9 mouse cellular contexts compared by ENCODE assay signal in the genomic region with DNA sequence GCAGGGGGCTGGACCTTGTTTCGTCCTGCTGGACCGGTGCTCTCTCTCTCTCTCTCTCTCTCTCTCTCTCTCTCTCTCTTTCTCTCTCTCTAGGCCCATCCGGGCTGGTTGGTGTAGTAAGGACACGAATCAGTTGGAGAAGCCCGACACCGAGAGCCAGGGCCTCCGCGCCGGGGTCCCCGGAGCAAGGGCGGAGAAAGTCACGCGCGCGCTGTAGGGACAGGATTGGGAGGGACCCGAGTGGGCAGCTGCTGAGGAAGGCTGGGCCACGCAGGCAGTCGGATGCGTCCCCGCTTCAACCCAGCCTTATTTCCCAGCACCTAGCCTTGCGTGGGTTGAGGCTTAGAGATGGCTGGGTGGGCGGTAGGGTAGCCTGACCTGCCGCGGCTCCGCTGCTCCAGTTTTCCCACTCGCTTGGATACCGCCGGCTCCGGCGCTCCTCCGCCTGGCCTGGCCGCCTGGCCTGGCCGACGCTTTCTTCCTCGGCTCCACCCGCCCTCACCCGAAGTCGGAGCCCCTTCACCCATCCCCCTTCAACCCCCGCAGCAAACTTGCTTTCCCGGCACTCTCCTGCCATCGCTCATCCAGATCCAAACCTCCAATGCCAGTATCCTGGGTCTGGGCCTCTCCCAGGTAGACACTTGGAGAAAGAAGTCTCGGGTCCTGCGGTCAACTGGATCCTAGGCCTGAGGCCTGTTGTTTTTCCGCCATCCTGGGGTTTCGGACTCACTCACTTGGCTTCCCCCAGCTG. TPM values are rescaled to one million over a fixed set of nuclear protein-coding genes. Genes with fewer than 3 reads are reported as not detected.
A peak's percentile ranks its signal among the peaks of the same experiment; 100 is the strongest.
DNase-seq lines count a peak whose midpoint lies in the region; ATAC-seq and TF ChIP-seq lines count a peak whose summit lies in the region.
"Had no signal": no experiment of that assay in that cellular context is flagged by ENCODE, and none has a peak within 500 bp of the region (broad histone marks: within the 10 kb centered on the region; RNA-seq: fewer than 3 reads in every experiment).

No protein-coding gene starts in this region.

- peak overlapping the region; percentile 37 to 48 for H3K4me3 ChIP-seq in heart, embryonic 14.5 days (ENCODE audit: control insufficient read depth in 1 of 2, insufficient read depth in 1 of 2, low read depth in 1 of 2, low read length in 2 of 2)
- H3K4me3 ChIP-seq in MEL (ENCODE audit: control insufficient read depth in 1 of 2, insufficient read depth in 1 of 2, low read depth in 2 of 2, low read length in 2 of 2) = peak overlapping the region; percentile 64 to 71; a peak in 3 of 4 replicates
- peak overlapping the region; percentile 35 for H3K4me3 ChIP-seq in hindbrain, embryonic 13.5 days
- 0 out of 2 replicates have a peak overlapping the region, but pooled peaks have one; percentile 30 for H3K4me3 ChIP-seq in midbrain, embryonic 16.5 days (ENCODE audit: low read depth, low read length)

- H3K79me2 ChIP-seq in MEL (ENCODE audit: control insufficient read depth, insufficient read depth, low read length, poor library complexity) = no peaks in the 10 kb centered on the region; the same call in 1 of the 2 replicates

- TF ChIP-seq POLR2A in MEL (IDR thresholded peaks at IDR 0.05; ENCODE audit: control insufficient read depth in 1 of 2, insufficient read depth in 1 of 2, low read depth in 1 of 2, low read length in 2 of 2, poor library complexity in 1 of 2) = no peak

- H3K36me3 ChIP-seq in heart, embryonic 14.5 days (ENCODE audit: control insufficient read depth, insufficient read depth, low read length) = no peaks in the 10 kb centered on the region
- H3K36me3 ChIP-seq in MEL (ENCODE audit: control insufficient read depth in 1 of 2, insufficient read depth in 2 of 2, low read length in 2 of 2) = no peaks in the 10 kb centered on the region
- H3K36me3 ChIP-seq in hindbrain, embryonic 13.5 days = no peaks in the 10 kb centered on the region
- H3K36me3 ChIP-seq in midbrain, embryonic 16.5 days (ENCODE audit: control insufficient read depth, insufficient read depth, low read length) = no peaks in the 10 kb centered on the region

- H3K9ac ChIP-seq in heart, embryonic 14.5 days (ENCODE audit: low read length) = no peak overlapping the region
- H3K9ac ChIP-seq in MEL (ENCODE audit: control insufficient read depth, low read depth, low read length, poor library complexity, severe bottlenecking) = peak overlapping the region; percentile 65
- H3K9ac ChIP-seq in hindbrain, embryonic 13.5 days = no peak overlapping the region
- H3K9ac ChIP-seq in midbrain, embryonic 16.5 days (ENCODE audit: low read depth, low read length) = no peak overlapping the region; the same call in 1 of the 2 replicates

- TF ChIP-seq CTCF in MEL (IDR thresholded peaks at IDR 0.05 in 2 of 3, conservative IDR thresholded peaks at IDR 0.05 in 1 of 3; ENCODE audit: control insufficient read depth in 1 of 3, insufficient read depth in 1 of 3, low read depth in 2 of 3, low read length in 3 of 3, poor library complexity in 1 of 3, severe bottlenecking in 1 of 3) = no peak

- no peak for TF ChIP-seq EP300 in MEL (IDR thresholded peaks at IDR 0.05; ENCODE audit: low read depth in 1 of 2, low read length in 2 of 2)

- intact Hi-C loops in heart, postnatal 10 days (cut with DNase I) = no loop called here

- peak overlapping the region; percentile 81 for H3K4me2 ChIP-seq in heart, embryonic 14.5 days (ENCODE audit: low read length)
- peak overlapping the region; percentile 52 for H3K4me2 ChIP-seq in hindbrain, embryonic 13.5 days
- peak overlapping the region; percentile 59 for H3K4me2 ChIP-seq in midbrain, embryonic 16.5 days (ENCODE audit: low read length)

- 3% methylated on average over 45 of the region's 45 CpGs for WGBS in heart, embryonic 14.5 days
- WGBS in hindbrain, embryonic 13.5 days = 1% methylated on average over 45 of the region's 45 CpGs
- 2% methylated on average over 45 of the region's 45 CpGs for WGBS in midbrain, embryonic 16.5 days

- no peak for DNase-seq in heart, postnatal 10 days
- no peak for DNase-seq in MEL (ENCODE audit: low read depth, low spot score)
- DNase-seq in urinary bladder, postnatal 10 days (ENCODE audit: low spot score) = no peak
- no peak for DNase-seq in frontal cortex, postnatal 14 days (ENCODE audit: low spot score in 2 of 2)
- no peak for DNase-seq in ovary, postnatal 36 days (ENCODE audit: low spot score)

- no peak overlapping the region for H3K27ac ChIP-seq in heart, embryonic 14.5 days (replicated peaks in 1 of 2; ENCODE audit: control insufficient read depth in 1 of 2, insufficient read depth in 1 of 2, low read depth in 2 of 2, low read length in 2 of 2)
- H3K27ac ChIP-seq in MEL (ENCODE audit: control insufficient read depth, low read depth, low read length) = no peak overlapping the region
- H3K27ac ChIP-seq in hindbrain, embryonic 13.5 days = no peak overlapping the region
- no peak overlapping the region for H3K27ac ChIP-seq in midbrain, embryonic 16.5 days (ENCODE audit: low read length)

- ATAC-seq in heart, embryonic 14.5 days (ENCODE audit: insufficient number of reproducible peaks, insufficient read depth, low FRiP score, low read depth) = no peak
- ATAC-seq in hindbrain, embryonic 13.5 days (ENCODE audit: low FRiP score) = no peak
- no peak for ATAC-seq in midbrain, embryonic 16.5 days

- peaks cover 98% of the 10 kb centered on the region for H3K27me3 ChIP-seq in heart, embryonic 14.5 days (ENCODE audit: control insufficient read depth, insufficient read depth, low read length)
- H3K27me3 ChIP-seq in MEL (ENCODE audit: control insufficient read depth in 1 of 2, insufficient read depth in 2 of 2, low read length in 2 of 2) = peaks cover 0 to 2% of the 10 kb centered on the region in 2 experiments; a peak in 3 of 4 replicates
- peaks cover 100% of the 10 kb centered on the region for H3K27me3 ChIP-seq in hindbrain, embryonic 13.5 days
- peaks cover 68% of the 10 kb centered on the region for H3K27me3 ChIP-seq in midbrain, embryonic 16.5 days (ENCODE audit: control insufficient read depth, insufficient read depth, low read depth, low read length)

- peaks cover 10 to 13% of the 10 kb centered on the region in 2 experiments for H3K4me1 ChIP-seq in heart, embryonic 14.5 days (ENCODE audit: control insufficient read depth in 2 of 2, insufficient read depth in 2 of 2, low read length in 2 of 2)
- no peaks in the 10 kb centered on the region; a peak in 1 of 4 replicates for H3K4me1 ChIP-seq in MEL (ENCODE audit: control insufficient read depth in 1 of 2, insufficient read depth in 2 of 2, low read length in 2 of 2)
- peaks cover 17% of the 10 kb centered on the region for H3K4me1 ChIP-seq in hindbrain, embryonic 13.5 days (replicated peaks)
- H3K4me1 ChIP-seq in midbrain, embryonic 16.5 days (ENCODE audit: control insufficient read depth, insufficient read depth, low read length) = peaks cover 13% of the 10 kb centered on the region

- no peak for TF ChIP-seq RAD21 in MEL (IDR thresholded peaks at IDR 0.05; ENCODE audit: low read depth, low read length)

- H3K9me3 ChIP-seq in heart, embryonic 14.5 days (ENCODE audit: control insufficient read depth, low read length) = no peaks in the 10 kb centered on the region
- H3K9me3 ChIP-seq in MEL (replicated peaks; ENCODE audit: insufficient read depth, low read length) = no peaks in the 10 kb centered on the region
- H3K9me3 ChIP-seq in hindbrain, embryonic 13.5 days = no peaks in the 10 kb centered on the region
- H3K9me3 ChIP-seq in midbrain, embryonic 16.5 days (replicated peaks; ENCODE audit: control insufficient read depth, low read length, poor library complexity, severe bottlenecking) = no peaks in the 10 kb centered on the region

RNA-seq across cellular contexts. Expression of a gene that starts 0.8 kb away (rescaled TPM):
- not detected in 2 replicates for polyA plus RNA-seq in heart, embryonic 14.5 days (2014; fragmentation: Nextera tagmentation; extraction: Ambion mirVana)
- total RNA-seq in heart, postnatal 10 days (2021) = not detected
- 0.39 and 0.46 TPM in 2 replicates for total RNA-seq in MEL (2012; rRNA removed)
- 1 to 10 TPM in 1 of 2 experiments, not detected in 1; 3.2 TPM for polyA plus RNA-seq in MEL (2012; ENCODE audit: insufficient read depth in 1 of 2, insufficient read length in 2 of 2, low read depth in 1 of 2, low replicate concordance in 2 of 2, missing spikeins in 1 of 2)
- not detected in 2 replicates for polyA plus RNA-seq in hindbrain, embryonic 13.5 days (2015; fragmentation: Nextera tagmentation; extraction: Ambion mirVana)
- 0.16 TPM in 1 of 2 replicates, not detected in the other for polyA plus RNA-seq in midbrain, embryonic 16.5 days (2015; fragmentation: Nextera tagmentation; extraction: Ambion mirVana)
- polyA plus RNA-seq: gonadal fat pad, adult 2 months had no signal

RNA-seq across cellular contexts. Expression of a gene that starts 30.9 kb away (rescaled TPM):
- not detected in 2 replicates for polyA plus RNA-seq in heart, embryonic 14.5 days (2014; fragmentation: Nextera tagmentation; extraction: Ambion mirVana)
- total RNA-seq in heart, postnatal 10 days (2021) = not detected
- total RNA-seq in MEL (2012; rRNA removed) = not detected in 2 replicates
- polyA plus RNA-seq in MEL (2012; ENCODE audit: insufficient read depth in 1 of 2, insufficient read length in 2 of 2, low read depth in 1 of 2, low replicate concordance in 2 of 2, missing spikeins in 1 of 2) = under 1 TPM in 1 of 2 experiments, not detected in 1; 0.08 TPM
- polyA plus RNA-seq in hindbrain, embryonic 13.5 days (2015; fragmentation: Nextera tagmentation; extraction: Ambion mirVana) = not detected in 2 replicates
- not detected in 2 replicates for polyA plus RNA-seq in midbrain, embryonic 16.5 days (2015; fragmentation: Nextera tagmentation; extraction: Ambion mirVana)

RNA-seq across cellular contexts. Expression of a gene that starts 34.2 kb away (rescaled TPM):
- polyA plus RNA-seq in heart, embryonic 14.5 days (2014; fragmentation: Nextera tagmentation; extraction: Ambion mirVana) = 0.22 TPM in 2 replicates
- total RNA-seq in heart, postnatal 10 days (2021) = under 1 TPM; 0.67 to 0.84 TPM
- total RNA-seq in MEL (2012; rRNA removed) = not detected in 2 replicates
- polyA plus RNA-seq in MEL (2012; ENCODE audit: insufficient read depth in 1 of 2, insufficient read length in 2 of 2, low read depth in 1 of 2, low replicate concordance in 2 of 2, missing spikeins in 1 of 2) = not detected
- not detected in 2 replicates for polyA plus RNA-seq in hindbrain, embryonic 13.5 days (2015; fragmentation: Nextera tagmentation; extraction: Ambion mirVana)
- not detected in 2 replicates for polyA plus RNA-seq in midbrain, embryonic 16.5 days (2015; fragmentation: Nextera tagmentation; extraction: Ambion mirVana)
- polyA plus RNA-seq: gonadal fat pad, adult 2 months had no signal

RNA-seq across cellular contexts. Expression of a gene that starts 50.5 kb away (rescaled TPM):
- not detected in 2 replicates for polyA plus RNA-seq in heart, embryonic 14.5 days (2014; fragmentation: Nextera tagmentation; extraction: Ambion mirVana)
- total RNA-seq in heart, postnatal 10 days (2021) = not detected
- total RNA-seq in MEL (2012; rRNA removed) = not detected in 2 replicates
- under 1 TPM in 1 of 2 experiments, not detected in 1; 0.67 TPM for polyA plus RNA-seq in MEL (2012; ENCODE audit: insufficient read depth in 1 of 2, insufficient read length in 2 of 2, low read depth in 1 of 2, low replicate concordance in 2 of 2, missing spikeins in 1 of 2)
- 0.19 and 0.21 TPM in 2 replicates for polyA plus RNA-seq in hindbrain, embryonic 13.5 days (2015; fragmentation: Nextera tagmentation; extraction: Ambion mirVana)
- polyA plus RNA-seq in midbrain, embryonic 16.5 days (2015; fragmentation: Nextera tagmentation; extraction: Ambion mirVana) = 0.25 and 0.29 TPM in 2 replicates

RNA-seq across cellular contexts. Expression of a gene that starts 55.9 kb away (rescaled TPM):
- polyA plus RNA-seq in heart, embryonic 14.5 days (2014; fragmentation: Nextera tagmentation; extraction: Ambion mirVana) = 0.46 and 0.70 TPM in 2 replicates
- total RNA-seq in heart, postnatal 10 days (2021) = not detected
- not detected in 2 replicates for total RNA-seq in MEL (2012; rRNA removed)
- not detected for polyA plus RNA-seq in MEL (2012; ENCODE audit: insufficient read depth in 1 of 2, insufficient read length in 2 of 2, low read depth in 1 of 2, low replicate concordance in 2 of 2, missing spikeins in 1 of 2)
- polyA plus RNA-seq in hindbrain, embryonic 13.5 days (2015; fragmentation: Nextera tagmentation; extraction: Ambion mirVana) = not detected in 2 replicates
- not detected in 2 replicates for polyA plus RNA-seq in midbrain, embryonic 16.5 days (2015; fragmentation: Nextera tagmentation; extraction: Ambion mirVana)
- polyA plus RNA-seq: gonadal fat pad, adult 2 months had no signal
